Comparison of ENCODE assay signal across 11 mouse cellular contexts in genomic region chr12:13208983-13209451, GRCm38 (mm10). TPM values are rescaled to one million over a fixed set of nuclear protein-coding genes. Genes with fewer than 3 reads are reported as not detected.
DNase-seq lines count a peak whose midpoint lies in the region; ATAC-seq lines count a peak whose summit lies in the region.
"Had no signal": no experiment of that assay in that cellular context is flagged by ENCODE, and none has a peak within 500 bp of the region (broad histone marks: within the 10 kb centered on the region; RNA-seq: fewer than 3 reads in every experiment).

No protein-coding gene starts in this region.

- no peaks in the 10 kb centered on the region for H3K36me3 ChIP-seq in forebrain, embryonic 14.5 days (ENCODE audit: control insufficient read depth, insufficient read depth, low read length)
- H3K36me3 ChIP-seq: embryonic facial prominence, embryonic 12.5 days; heart, embryonic 13.5 days had no signal

- no peak overlapping the region for H3K27ac ChIP-seq in forebrain, embryonic 14.5 days (ENCODE audit: low read depth, low read length)
- H3K27ac ChIP-seq: embryonic facial prominence, embryonic 12.5 days; heart, embryonic 13.5 days; liver, embryonic 14.5 days had no signal

- no peaks in the 10 kb centered on the region for H3K9me3 ChIP-seq in forebrain, embryonic 14.5 days (replicated peaks; ENCODE audit: control insufficient read depth, low read length)
- H3K9me3 ChIP-seq: embryonic facial prominence, embryonic 12.5 days; heart, embryonic 13.5 days had no signal

- DNase-seq in Muller cell, postnatal 12 days (ENCODE audit: inconsistent ontology term), result peak; percentile 85
- peak; percentile 27 for DNase-seq in R1 (ENCODE audit: low read depth, low spot score)
- DNase-seq in forebrain, embryonic 14.5 days (ENCODE audit: low spot score), result peak; percentile 39
- peak; percentile 49 for DNase-seq in kidney, postnatal 10 days
- no peak for DNase-seq in spleen, adult 12 weeks (ENCODE audit: low spot score)
- DNase-seq in cerebellum, adult 9-11 months, result no peak
- no peak for DNase-seq in MN1 (ENCODE audit: low spot score)
- DNase-seq in right cerebral cortex, postnatal 25 days, result no peak

- no peak overlapping the region for H3K9ac ChIP-seq in forebrain, embryonic 14.5 days (ENCODE audit: low read length)
- H3K9ac ChIP-seq: embryonic facial prominence, embryonic 12.5 days; heart, embryonic 13.5 days; liver, embryonic 14.5 days had no signal

- 3% methylated on average over 11 of the region's 11 CpGs for WGBS in forebrain, embryonic 14.5 days

- no peak overlapping the region for H3K4me2 ChIP-seq in forebrain, embryonic 14.5 days (ENCODE audit: low read length)
- H3K4me2 ChIP-seq: embryonic facial prominence, embryonic 12.5 days; heart, embryonic 13.5 days had no signal

- no peak overlapping the region for H3K4me3 ChIP-seq in forebrain, embryonic 14.5 days (ENCODE audit: low read depth, low read length)
- H3K4me3 ChIP-seq: embryonic facial prominence, embryonic 12.5 days; heart, embryonic 13.5 days had no signal

- ATAC-seq in forebrain, embryonic 14.5 days, result peak; percentile 52; the same call in 1 of the 2 replicates

- H3K27me3 ChIP-seq in forebrain, embryonic 14.5 days (replicated peaks; ENCODE audit: control insufficient read depth, insufficient read depth, low read length), result no peaks in the 10 kb centered on the region
- H3K27me3 ChIP-seq: heart, embryonic 13.5 days had no signal

- peaks cover 9% of the 10 kb centered on the region for H3K4me1 ChIP-seq in forebrain, embryonic 14.5 days (ENCODE audit: control insufficient read depth, insufficient read depth, low read length)

RNA-seq across cellular contexts. Expression of gene Ddx1, which starts 40.0 kb away (rescaled TPM):
- polyA plus RNA-seq in forebrain, embryonic 14.5 days (2014; fragmentation: Nextera tagmentation; extraction: Ambion mirVana), result 176 and 181 TPM in 2 replicates

RNA-seq across cellular contexts. Expression of gene Nbas, which starts 59.9 kb away (rescaled TPM):
- 11.8 and 13.7 TPM in 2 replicates for polyA plus RNA-seq in forebrain, embryonic 14.5 days (2014; fragmentation: Nextera tagmentation; extraction: Ambion mirVana)

Comparison
In these comparisons a context has a peak if more than half of its experiments do, and no peak if none do; other contexts are left out.
1. DNase-seq: peak in Muller cell, postnatal 12 days (single experiment), R1 (single experiment), forebrain, embryonic 14.5 days (single experiment) and kidney, postnatal 10 days (single experiment); none in spleen, adult 12 weeks (single experiment), cerebellum, adult 9-11 months (single experiment), MN1 (single experiment) and right cerebral cortex, postnatal 25 days (single experiment).